Mouse (Mus musculus) stomach, embryonic 14.5 days (tissue): ENCODE results near the gene Slc7a7. TPM values are rescaled to one million over a fixed set of nuclear protein-coding genes. Genes with fewer than 3 reads are reported as not detected.

Experiments used
- ATAC-seq: fragments of 200-750 bp; cut with Nextera tagmentation; 2 replicates; pipeline ENCODE4 v1.8.0; 2017; ENCODE audit warnings: low read depth, moderate TSS enrichment; ENCODE audit not compliant: insufficient number of reproducible peaks, insufficient read depth, low FRiP score
- H3K27ac ChIP-seq: fragments of 300-500 bp; sonication (generic); 2 replicates; pipeline ENCODE4 v1.5.1; 2014; ENCODE audit warnings: mild to moderate bottlenecking, low read length, moderate library complexity, mixed read lengths
- H3K27me3 ChIP-seq: fragments of 300-500 bp; sonication (generic); 2 replicates; pipeline ENCODE4 v1.6.1; 2014; ENCODE audit warnings: low read length, control low read depth, mixed read lengths; ENCODE audit not compliant: control insufficient read depth, insufficient read depth
- H3K36me3 ChIP-seq: fragments of 300-500 bp; sonication (generic); 2 replicates; pipeline ENCODE4 v1.6.1; 2014; ENCODE audit warnings: mild to moderate bottlenecking, control low read depth, low read length, moderate library complexity, mixed read lengths; ENCODE audit not compliant: control insufficient read depth, insufficient read depth
- H3K4me1 ChIP-seq: fragments of 300-500 bp; sonication (generic); 2 replicates; pipeline ENCODE4 v1.6.1; 2014; ENCODE audit warnings: low read length, control low read depth, mixed read lengths; ENCODE audit not compliant: control insufficient read depth, insufficient read depth
- H3K4me2 ChIP-seq: fragments of 300-500 bp; sonication (generic); replicated peaks from 2 replicates; pipeline ENCODE4 v1.6.1; 2014; ENCODE audit warnings: low read depth, low read length, control low read depth
- H3K4me3 ChIP-seq: fragments of 300-500 bp; sonication (generic); 2 replicates; pipeline ENCODE4 v1.5.1; 2014; ENCODE audit warnings: low read depth, low read length, control low read depth
- H3K9ac ChIP-seq: fragments of 300-500 bp; sonication (generic); replicated peaks from 2 replicates; pipeline ENCODE4 v1.6.1; 2014; ENCODE audit warnings: low read depth, mild to moderate bottlenecking, control low read depth, low read length, moderate library complexity, mixed read lengths
- H3K9me3 ChIP-seq: fragments of 300-500 bp; sonication (generic); 2 replicates; pipeline ENCODE4 v1.6.1; 2016; ENCODE audit warnings: low read depth, low read length, control low read depth; ENCODE audit not compliant: control insufficient read depth
- WGBS: fragments of 180-500 bp; shearing (Covaris S2); extraction: QIAGEN DNeasy Blood & Tissue Kit; methylation state at CpG from one replicate; pipeline ENCODE4 v1.1.7; 2014; 5-methylcytosine and 5-hydroxymethylcytosine counted together
- polyA plus RNA-seq: library from polyadenylated mRNA; unstranded; fragments of >200 nt; fragmentation: Nextera tagmentation; extraction: Ambion mirVana; gene quantifications from 2 replicates; pipeline ENCODE4 v1.2.1, GENCODE M21; 2014

Gene Slc7a7
- polyA plus RNA-seq, 1 experiment from 2014 or later = 10.3 TPM

- Histone ChIP-seq H3K4me3 (no peak overlapping the region), H3K4me2 (no peak overlapping the region), H3K27ac (no peak overlapping the region), H3K36me3 (no peaks in the 10 kb centered on the region), H3K27me3 (no peaks in the 10 kb centered on the region), H3K9me3 (no peaks in the 10 kb centered on the region), H3K4me1 (0 out of 2 replicates have a peak, but pooled peaks cover 3% of the 10 kb centered on the region), H3K9ac (no peak overlapping the region)
- 73% methylated on average over 7 of the region's 7 CpGs for WGBS
- no peak for ATAC-seq
Observed at GRCm38 (mm10) chr14:54396685-54397084, 20.9 kb downstream of the Slc7a7 start.

GRCm38 (mm10) chr14:54394309-54394708 lies 23.3 kb downstream of the Slc7a7 start:
- H3K36me3 ChIP-seq = no peaks in the 10 kb centered on the region
- no peaks in the 10 kb centered on the region for H3K27me3 ChIP-seq

GRCm38 (mm10) chr14:54393794-54394193 lies 23.8 kb downstream of the Slc7a7 start:
- Histone ChIP-seq H3K4me2 (no peak overlapping the region), H3K9ac (no peak overlapping the region), H3K4me3 (no peak overlapping the region), H3K9me3 (no peaks in the 10 kb centered on the region), H3K36me3 (no peaks in the 10 kb centered on the region), H3K27me3 (no peaks in the 10 kb centered on the region), H3K4me1 (no peaks in the 10 kb centered on the region), H3K27ac (no peak overlapping the region)
- WGBS = 67% methylated on average over 3 of the region's 3 CpGs
- no peak for ATAC-seq

More at GRCm38 (mm10) chr14:54394309-54394708, 23.3 kb downstream of the Slc7a7 start:
- ATAC-seq = no peak
- Histone ChIP-seq H3K27ac (no peak overlapping the region), H3K9ac (no peak overlapping the region), H3K4me1 (0 out of 2 replicates have a peak, but pooled peaks cover 3% of the 10 kb centered on the region), H3K4me3 (no peak overlapping the region), H3K9me3 (no peaks in the 10 kb centered on the region), H3K4me2 (no peak overlapping the region)

GRCm38 (mm10) chr14:54390843-54391242 lies 26.7 kb downstream of the Slc7a7 start:
- 60% methylated on average over 6 of the region's 6 CpGs for WGBS
- Histone ChIP-seq H3K27ac (no peak overlapping the region), H3K9ac (no peak overlapping the region), H3K9me3 (no peaks in the 10 kb centered on the region), H3K4me3 (no peak overlapping the region), H3K36me3 (no peaks in the 10 kb centered on the region), H3K4me1 (no peaks in the 10 kb centered on the region), H3K27me3 (no peaks in the 10 kb centered on the region), H3K4me2 (no peak overlapping the region)
- no peak for ATAC-seq

- Histone ChIP-seq H3K9me3 (no peaks in the 10 kb centered on the region), H3K9ac (no peak overlapping the region), H3K36me3 (no peaks in the 10 kb centered on the region), H3K27ac (no peak overlapping the region), H3K4me1 (no peaks in the 10 kb centered on the region), H3K4me3 (no peak overlapping the region), H3K4me2 (no peak overlapping the region), H3K27me3 (no peaks in the 10 kb centered on the region)
- ATAC-seq = no peak
- 70% methylated on average over 6 of the region's 6 CpGs for WGBS
Observed at GRCm38 (mm10) chr14:54387546-54387945, 30.0 kb downstream of the Slc7a7 start.

- Histone ChIP-seq H3K9ac (no peak overlapping the region), H3K4me2 (no peak overlapping the region), H3K27ac (no peak overlapping the region), H3K9me3 (no peaks in the 10 kb centered on the region), H3K4me3 (no peak overlapping the region), H3K4me1 (0 out of 2 replicates have a peak, but pooled peaks cover 4% of the 10 kb centered on the region), H3K27me3 (no peaks in the 10 kb centered on the region), H3K36me3 (no peaks in the 10 kb centered on the region)
- WGBS = 78% methylated on average over 7 of the region's 7 CpGs
- ATAC-seq = no peak
Observed at GRCm38 (mm10) chr14:54385968-54386618, 31.5 kb downstream of the Slc7a7 start.

GRCm38 (mm10) chr14:54384396-54384795 lies 33.2 kb downstream of the Slc7a7 start:
- no peak overlapping the region for H3K9ac ChIP-seq
- no peak overlapping the region for H3K4me3 ChIP-seq
- no peak overlapping the region for H3K4me2 ChIP-seq
- no peak for ATAC-seq
- H3K27me3 ChIP-seq = no peaks in the 10 kb centered on the region
- H3K36me3 ChIP-seq = no peaks in the 10 kb centered on the region
- H3K4me1 ChIP-seq = 0 out of 2 replicates have a peak, but pooled peaks cover 4% of the 10 kb centered on the region
- no peaks in the 10 kb centered on the region for H3K9me3 ChIP-seq
- no peak overlapping the region for H3K27ac ChIP-seq
- 89% methylated on average over 8 of the region's 8 CpGs for WGBS

GRCm38 (mm10) chr14:54383355-54383771 lies 34.2 kb downstream of the Slc7a7 start:
- no peak overlapping the region for H3K27ac ChIP-seq
- H3K4me3 ChIP-seq = no peak overlapping the region
- no peaks in the 10 kb centered on the region for H3K9me3 ChIP-seq
- peak; percentile 42; the same call in 1 of the 2 replicates for ATAC-seq
- no peaks in the 10 kb centered on the region for H3K27me3 ChIP-seq
- H3K4me1 ChIP-seq = 0 out of 2 replicates have a peak, but pooled peaks cover 4% of the 10 kb centered on the region
- no peak overlapping the region for H3K9ac ChIP-seq
- H3K36me3 ChIP-seq = no peaks in the 10 kb centered on the region
- no peak overlapping the region for H3K4me2 ChIP-seq
- 54% methylated on average over 4 of the region's 4 CpGs for WGBS

- no peak overlapping the region for H3K9ac ChIP-seq
- H3K27ac ChIP-seq = no peak overlapping the region
- no peak overlapping the region for H3K4me2 ChIP-seq
- no peak overlapping the region for H3K4me3 ChIP-seq
- no peak for ATAC-seq
- H3K9me3 ChIP-seq = no peaks in the 10 kb centered on the region
- H3K36me3 ChIP-seq = no peaks in the 10 kb centered on the region
- 0 out of 2 replicates have a peak, but pooled peaks cover 4% of the 10 kb centered on the region for H3K4me1 ChIP-seq
- no peaks in the 10 kb centered on the region for H3K27me3 ChIP-seq
- 78% methylated on average over 9 of the region's 9 CpGs for WGBS
Observed at GRCm38 (mm10) chr14:54382641-54383040, 34.9 kb downstream of the Slc7a7 start.
